Mouse (Mus musculus): ENCODE data around the gene Cldn16.
"Not testable (repeated sequence)": the region's sequence is repeated elsewhere in the genome, so short reads cannot be mapped to it uniquely, and the experiment has no call there.

The Cldn16 gene

GRCm38 (mm10) chr16:26462835-26463234, at the start of gene Cldn16:
Gene Cldn16 (plus strand): TSS chr16:26463135.
- DNase-seq (ENCODE audit: low read depth, low spot score), result no peak

DNA sequence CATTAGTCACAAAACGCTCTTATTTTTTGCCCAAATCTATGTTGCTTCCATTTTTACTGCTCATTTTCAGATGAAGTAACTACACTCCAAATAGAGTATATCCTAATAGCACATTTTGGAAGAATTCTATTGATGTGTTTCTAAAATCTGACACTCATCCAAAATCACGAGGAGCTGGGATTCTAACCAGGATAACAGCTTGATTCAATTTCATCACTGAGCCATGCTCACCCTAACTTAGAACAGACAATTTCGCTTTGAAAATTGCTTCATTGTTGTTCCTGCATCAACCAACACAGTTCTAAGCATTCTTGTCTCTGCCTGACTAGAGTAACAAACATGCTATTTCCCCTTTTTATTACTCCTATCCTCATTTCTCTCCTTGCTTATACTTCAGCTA, 44.3 kb upstream of the Cldn16 start:
- no peak for DNase-seq (ENCODE audit: low read depth, low spot score)

DNA sequence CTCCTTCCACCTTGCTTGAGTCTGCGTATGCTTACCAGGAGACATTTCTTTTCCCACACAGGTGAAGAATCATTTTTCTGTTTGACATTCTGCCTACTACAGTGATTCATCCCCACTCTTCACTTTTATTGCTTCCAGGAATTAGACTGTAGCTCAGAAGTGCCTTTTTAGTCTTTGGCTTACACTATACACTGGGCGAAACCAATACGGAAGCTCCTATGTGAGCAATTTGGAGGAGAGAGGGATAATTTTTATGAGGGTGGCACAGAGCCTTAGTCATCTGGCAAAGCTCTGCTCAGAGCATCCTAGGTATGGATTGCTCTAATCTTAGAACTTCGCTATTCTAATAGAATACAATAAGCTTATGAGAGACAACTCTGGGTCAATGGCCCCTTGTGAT, 40.9 kb upstream of the Cldn16 start:
- no peak for DNase-seq (ENCODE audit: low read depth, low spot score)

GRCm38 (mm10) chr16:26430246-26430645, 32.7 kb upstream of the Cldn16 start:
- DNase-seq (ENCODE audit: low read depth, low spot score), result no peak

DNA sequence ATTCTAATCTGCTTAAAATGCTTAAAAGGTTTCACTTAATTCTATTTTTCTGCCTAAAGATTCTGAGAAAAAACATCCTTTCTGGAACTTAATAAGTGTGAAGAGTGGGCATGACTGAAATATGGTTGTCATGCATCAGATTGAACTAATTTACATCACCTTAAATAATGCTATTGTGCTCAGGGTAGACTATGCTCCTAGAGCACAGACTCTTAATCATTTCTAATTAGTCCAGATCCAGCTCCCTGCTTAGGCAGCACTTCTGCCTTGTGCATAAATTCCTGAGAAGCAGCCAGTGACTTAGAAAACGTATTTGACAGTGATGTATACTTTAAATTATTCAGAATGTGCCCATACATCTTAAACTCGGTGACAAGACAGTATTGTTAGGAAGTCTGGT, 29.4 kb upstream of the Cldn16 start:
- DNase-seq (ENCODE audit: low read depth, low spot score), result no peak

- DNase-seq (ENCODE audit: low read depth, low spot score), result no peak
Measured at GRCm38 (mm10) chr16:26440031-26440430, 22.9 kb upstream of the Cldn16 start.

- no peak for DNase-seq (ENCODE audit: low read depth, low spot score)
Measured at GRCm38 (mm10) chr16:26441156-26441555, 21.8 kb upstream of the Cldn16 start.

DNA sequence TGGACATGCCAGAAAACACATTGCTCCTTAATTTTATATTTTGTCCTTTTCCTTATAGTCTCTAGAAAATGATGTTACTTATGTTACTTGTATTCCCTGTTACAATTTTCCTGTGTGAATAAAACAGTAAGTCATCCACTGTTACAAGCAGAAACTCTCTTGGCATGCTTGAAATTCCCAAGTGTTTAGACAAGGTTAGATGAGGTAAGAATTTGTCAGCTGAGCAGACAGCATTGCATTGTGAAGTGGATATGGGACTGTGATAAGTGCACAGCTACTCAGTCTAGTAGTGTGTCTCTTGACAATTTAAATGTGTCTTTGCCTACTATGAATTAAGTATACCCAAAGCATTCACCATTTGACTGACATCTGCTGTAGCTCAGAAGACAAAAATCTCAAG, 18.1 kb upstream of the Cldn16 start:
- DNase-seq (ENCODE audit: low read depth, low spot score), result no peak

DNA sequence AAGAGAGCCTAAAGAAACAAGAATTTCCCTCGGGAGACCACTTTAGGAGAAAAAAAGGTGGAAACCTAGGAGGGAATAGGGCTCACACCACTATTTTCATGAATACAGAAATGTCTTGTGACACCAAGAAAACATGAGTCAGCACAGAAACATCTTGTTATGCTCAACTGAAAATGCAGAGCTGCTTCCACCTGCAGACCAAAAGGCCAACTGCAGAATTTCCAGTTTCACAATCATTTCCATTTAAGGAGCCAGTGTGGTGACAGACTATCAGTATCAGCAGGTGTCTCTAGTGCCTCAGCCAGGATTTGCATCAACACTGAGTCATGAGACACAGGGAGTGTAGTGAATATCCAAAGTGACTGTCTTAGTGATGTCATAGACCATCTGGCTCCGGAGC, 15.3 kb upstream of the Cldn16 start:
- peak; percentile 5 for DNase-seq (ENCODE audit: low read depth, low spot score)

- DNase-seq (ENCODE audit: low read depth, low spot score), result no peak
Measured at GRCm38 (mm10) chr16:26454163-26454562, 8.8 kb upstream of the Cldn16 start.

- DNase-seq (ENCODE audit: low read depth, low spot score), result no peak
Measured at GRCm38 (mm10) chr16:26456182-26456581, 6.8 kb upstream of the Cldn16 start.

DNA sequence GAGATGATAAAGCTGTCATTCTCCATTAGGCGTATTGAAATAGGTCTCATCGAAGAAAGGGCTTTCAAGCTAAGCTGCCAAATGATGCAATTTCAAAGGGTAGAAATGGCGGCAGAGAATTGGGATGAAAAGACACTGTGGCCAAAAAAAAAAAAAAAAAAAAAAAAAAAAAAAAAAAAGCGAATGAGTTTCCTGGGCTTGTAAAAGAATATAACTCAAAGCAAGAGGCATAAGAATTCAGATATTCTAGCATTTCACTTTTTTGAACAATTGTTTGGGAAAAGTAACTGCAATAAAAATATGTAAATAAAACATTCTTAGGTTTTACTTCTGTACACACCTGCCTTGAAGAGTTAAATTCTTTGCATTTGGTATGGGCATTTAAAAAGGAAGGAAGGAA, 3.6 kb downstream of the Cldn16 start:
- no peak for DNase-seq (ENCODE audit: low read depth, low spot score)

- DNase-seq (ENCODE audit: low read depth, low spot score), result no peak
Measured at GRCm38 (mm10) chr16:26471254-26471653, 8.3 kb downstream of the Cldn16 start.

- peak; percentile 2 for DNase-seq (ENCODE audit: low read depth, low spot score)
Measured at GRCm38 (mm10) chr16:26495721-26496120, 32.8 kb downstream of the Cldn16 start.

DNA sequence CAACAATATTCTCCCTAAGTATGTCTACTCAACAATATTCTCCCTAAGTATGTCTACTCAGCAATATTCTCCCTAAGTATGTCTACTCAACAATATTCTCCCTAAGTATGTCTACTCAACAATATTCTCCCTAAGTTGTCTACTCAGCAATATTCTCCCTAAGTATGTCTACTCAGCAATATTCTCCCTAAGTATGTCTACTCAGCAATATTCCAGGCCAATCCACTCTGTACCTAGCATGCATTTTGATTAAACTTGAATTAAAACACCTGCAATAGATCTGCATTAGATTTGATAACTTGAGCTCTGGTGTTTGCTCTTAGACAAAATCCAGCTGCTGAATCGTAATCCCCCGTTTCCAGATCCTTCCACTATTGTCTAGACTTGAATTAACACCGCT, 36.8 kb downstream of the Cldn16 start:
- not testable (repeated sequence) for DNase-seq (ENCODE audit: low read depth, low spot score)

- no peak for DNase-seq (ENCODE audit: low read depth, low spot score)
Measured at GRCm38 (mm10) chr16:26500738-26501137, 37.8 kb downstream of the Cldn16 start.

GRCm38 (mm10) chr16:26504961-26505360, 42.0 kb downstream of the Cldn16 start:
- DNase-seq (ENCODE audit: low read depth, low spot score), result no peak

- DNase-seq (ENCODE audit: low read depth, low spot score), result peak; percentile 2
Measured at GRCm38 (mm10) chr16:26519596-26519995, 56.7 kb downstream of the Cldn16 start.

DNA sequence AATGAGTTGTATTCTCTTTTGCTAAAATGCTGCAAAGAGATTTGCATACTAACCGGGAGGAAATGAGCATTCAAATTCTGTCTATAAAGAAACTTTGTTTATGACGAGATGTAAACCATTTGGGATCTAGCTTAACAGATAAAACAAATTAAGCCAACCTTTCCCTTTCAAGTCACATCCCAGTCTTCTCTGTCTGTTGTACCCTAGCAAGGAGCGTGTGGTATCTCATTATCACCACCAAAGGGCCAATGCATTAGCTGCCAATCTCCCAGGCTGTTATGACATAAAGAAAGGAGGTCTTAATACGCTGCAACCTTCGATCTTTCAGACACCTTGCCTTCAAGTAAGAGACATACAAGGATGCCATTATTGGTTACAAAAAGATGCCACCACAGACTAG, 62.9 kb downstream of the Cldn16 start:
- no peak for DNase-seq (ENCODE audit: low read depth, low spot score)

DNA sequence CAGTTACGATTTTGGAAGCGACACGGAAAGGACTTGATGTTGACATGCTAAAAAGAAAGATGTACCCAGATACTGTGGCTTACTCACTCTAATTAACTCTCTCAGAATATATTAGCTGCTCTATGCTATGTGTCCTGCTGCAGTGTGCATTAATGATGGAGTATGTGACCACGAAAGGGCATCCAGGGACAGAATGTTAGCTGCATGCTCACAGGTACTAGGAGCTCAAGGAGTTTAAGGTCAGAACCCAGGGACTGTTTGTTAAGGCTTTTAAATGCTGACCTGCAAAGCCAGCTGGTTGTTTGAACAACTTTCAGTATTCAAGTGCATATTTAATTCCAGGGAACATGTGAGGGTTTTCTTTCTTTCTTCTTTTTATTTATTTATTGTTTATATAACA, 63.7 kb downstream of the Cldn16 start, which contains the start of gene Tmem207:
Tmem207 (minus strand) TSS at position 101 of the 400 bp plus-strand sequence.
- DNase-seq (ENCODE audit: low read depth, low spot score), result no peak

- DNase-seq (ENCODE audit: low read depth, low spot score), result no peak
Measured at GRCm38 (mm10) chr16:26527931-26528666, 65.2 kb downstream of the Cldn16 start.

- no peak for DNase-seq (ENCODE audit: low read depth, low spot score)
Measured at GRCm38 (mm10) chr16:26530451-26530850, 67.5 kb downstream of the Cldn16 start.

DNA sequence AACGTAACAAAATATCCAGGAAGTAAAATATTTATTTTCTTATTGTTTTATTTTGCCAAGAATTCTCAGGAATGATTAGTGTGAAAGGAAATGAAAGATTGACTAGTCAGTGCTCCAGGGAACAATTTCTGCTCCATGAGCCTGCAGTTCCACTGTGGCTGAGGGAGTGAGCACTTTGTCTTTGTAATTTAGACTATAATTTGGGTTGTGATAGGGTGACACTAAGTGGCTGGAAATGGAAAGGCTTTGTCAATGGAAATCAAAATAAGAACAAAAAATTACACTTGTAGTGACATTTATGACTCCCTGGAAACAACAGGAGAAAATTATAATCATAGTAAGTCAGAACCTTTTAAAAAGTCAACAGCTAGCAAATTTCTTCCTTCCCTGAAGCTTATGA, 69.4 kb downstream of the Cldn16 start:
- no peak for DNase-seq (ENCODE audit: low read depth, low spot score)
